ENCODE assay signal across 11 mouse cellular contexts in the genomic region with DNA sequence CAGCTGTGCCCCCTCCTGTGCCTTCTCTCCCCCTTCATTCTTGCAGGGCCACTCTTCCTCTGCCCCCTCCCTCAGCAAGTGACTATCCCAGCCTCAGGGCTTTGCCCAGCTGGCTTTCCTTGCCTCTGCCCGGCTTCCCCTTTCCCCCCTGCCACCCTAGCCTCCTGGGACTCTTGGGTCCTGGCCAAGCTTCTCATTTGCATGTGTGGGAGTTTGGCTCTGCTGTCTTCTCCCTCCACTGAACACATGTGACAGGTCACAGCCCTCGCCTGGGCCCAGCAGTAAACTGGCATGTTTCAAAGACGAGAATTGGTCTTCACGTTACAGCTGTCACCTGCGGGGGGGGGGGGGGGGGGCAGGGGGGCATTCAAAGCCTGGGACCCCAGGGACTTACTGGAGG. TPM values are rescaled to one million over a fixed set of nuclear protein-coding genes. Genes with fewer than 3 reads are reported as not detected.
A peak's percentile ranks its signal among the peaks of the same experiment; 100 is the strongest.
DNase-seq lines count a peak whose midpoint lies in the region; ATAC-seq and TF ChIP-seq lines count a peak whose summit lies in the region.
"Had no signal": no experiment of that assay in that cellular context is flagged by ENCODE, and none has a peak within 500 bp of the region (broad histone marks: within the 10 kb centered on the region; RNA-seq: fewer than 3 reads in every experiment).

No protein-coding gene starts in this region.

- no peak overlapping the region for H3K9ac ChIP-seq in midbrain, embryonic 14.5 days (replicated peaks; ENCODE audit: low read length)
- H3K9ac ChIP-seq in midbrain, embryonic 16.5 days (ENCODE audit: low read depth, low read length), result no peak overlapping the region
- H3K9ac ChIP-seq in heart, postnatal 0 days (replicated peaks; ENCODE audit: low read depth, low read length), result no peak overlapping the region
- H3K9ac ChIP-seq: embryonic facial prominence, embryonic 15.5 days; liver, embryonic 13.5 days had no signal

- TF ChIP-seq EP300 in heart, postnatal 0 days (IDR thresholded peaks at IDR 0.05; ENCODE audit: low read depth), result no peak

- peak; percentile 61 for DNase-seq in adrenal gland, postnatal 14 days
- DNase-seq in adrenal gland, postnatal 25 days, result no peak
- peak; percentile 62 for DNase-seq in midbrain, embryonic 14.5 days
- peak; percentile 61 for DNase-seq in heart, postnatal 0 days (ENCODE audit: low spot score)
- no peak for DNase-seq in urinary bladder, adult 2 months (ENCODE audit: low spot score)
- DNase-seq in left cerebral cortex, postnatal 36 days (ENCODE audit: low spot score in 2 of 2), result no peak
- DNase-seq: liver, embryonic 13.5 days had no signal

- 0 out of 2 replicates have a peak, but pooled peaks cover 3% of the 10 kb centered on the region for H3K4me1 ChIP-seq in midbrain, embryonic 14.5 days (ENCODE audit: control insufficient read depth, insufficient read depth, low read length)
- H3K4me1 ChIP-seq in midbrain, embryonic 16.5 days (ENCODE audit: control insufficient read depth, insufficient read depth, low read length), result peaks cover 4% of the 10 kb centered on the region
- H3K4me1 ChIP-seq in heart, postnatal 0 days (ENCODE audit: control insufficient read depth, insufficient read depth), result peaks cover 13% of the 10 kb centered on the region
- H3K4me1 ChIP-seq: liver, embryonic 13.5 days had no signal

- 15% methylated on average over 4 of the region's 5 CpGs for WGBS in midbrain, embryonic 14.5 days
- 21% methylated on average over 3 of the region's 5 CpGs for WGBS in midbrain, embryonic 16.5 days
- WGBS in heart, postnatal 0 days, result 13% methylated on average over 4 of the region's 5 CpGs

- no peak overlapping the region for H3K4me2 ChIP-seq in midbrain, embryonic 14.5 days (ENCODE audit: low read length)
- H3K4me2 ChIP-seq in midbrain, embryonic 16.5 days (ENCODE audit: low read length), result no peak overlapping the region
- no peak overlapping the region for H3K4me2 ChIP-seq in heart, postnatal 0 days (ENCODE audit: low read depth, low read length)
- H3K4me2 ChIP-seq: embryonic facial prominence, embryonic 15.5 days; liver, embryonic 13.5 days had no signal

- ATAC-seq in midbrain, embryonic 14.5 days (ENCODE audit: low FRiP score, low TSS enrichment), result no peak; the same call in 1 of the 2 replicates
- ATAC-seq in midbrain, embryonic 16.5 days, result no peak
- ATAC-seq in heart, postnatal 0 days (ENCODE audit: insufficient read depth, low read depth), result peak; percentile 62; the same call in 1 of the 2 replicates
- peak; percentile 48 for ATAC-seq in megakaryocyte progenitor cell, adult 5-6 weeks (replicated peaks; ENCODE audit: poor library complexity)
- ATAC-seq: inflammation-experienced regulatory T-cells, adult 6 months had no signal

- H3K9me3 ChIP-seq in midbrain, embryonic 14.5 days (ENCODE audit: control insufficient read depth, low read length), result no peaks in the 10 kb centered on the region
- H3K9me3 ChIP-seq in midbrain, embryonic 16.5 days (replicated peaks; ENCODE audit: control insufficient read depth, low read length, poor library complexity, severe bottlenecking), result no peaks in the 10 kb centered on the region
- H3K9me3 ChIP-seq in heart, postnatal 0 days (replicated peaks; ENCODE audit: control insufficient read depth, low read length), result no peaks in the 10 kb centered on the region
- H3K9me3 ChIP-seq: embryonic facial prominence, embryonic 15.5 days; liver, embryonic 13.5 days had no signal

- intact Hi-C loops in left cerebral cortex, postnatal 36 days (cut with DNase I), result no loop called here

- peak overlapping the region; percentile 13; the same call in 1 of the 2 replicates for H3K27ac ChIP-seq in midbrain, embryonic 14.5 days (replicated peaks; ENCODE audit: low read depth, low read length)
- H3K27ac ChIP-seq in midbrain, embryonic 16.5 days (ENCODE audit: low read length), result no peak overlapping the region
- H3K27ac ChIP-seq in heart, postnatal 0 days (ENCODE audit: low read depth), result no peak overlapping the region
- H3K27ac ChIP-seq: embryonic facial prominence, embryonic 15.5 days; liver, embryonic 13.5 days had no signal

- TF ChIP-seq CTCF in heart, postnatal 0 days (IDR thresholded peaks at IDR 0.05; ENCODE audit: low read depth), result no peak

- H3K27me3 ChIP-seq in midbrain, embryonic 14.5 days (ENCODE audit: control insufficient read depth, insufficient read depth, low read length), result no peaks in the 10 kb centered on the region
- H3K27me3 ChIP-seq in midbrain, embryonic 16.5 days (ENCODE audit: control insufficient read depth, insufficient read depth, low read depth, low read length), result no peaks in the 10 kb centered on the region
- no peaks in the 10 kb centered on the region for H3K27me3 ChIP-seq in heart, postnatal 0 days (ENCODE audit: control insufficient read depth, insufficient read depth, low read length)
- H3K27me3 ChIP-seq: embryonic facial prominence, embryonic 15.5 days; liver, embryonic 13.5 days had no signal

- no peaks in the 10 kb centered on the region for H3K36me3 ChIP-seq in midbrain, embryonic 14.5 days (ENCODE audit: control insufficient read depth, insufficient read depth, low read length)
- H3K36me3 ChIP-seq in midbrain, embryonic 16.5 days (ENCODE audit: control insufficient read depth, insufficient read depth, low read length), result no peaks in the 10 kb centered on the region
- no peaks in the 10 kb centered on the region for H3K36me3 ChIP-seq in heart, postnatal 0 days (replicated peaks; ENCODE audit: control insufficient read depth, insufficient read depth, low read length)
- H3K36me3 ChIP-seq: embryonic facial prominence, embryonic 15.5 days; liver, embryonic 13.5 days had no signal

- no peak overlapping the region for H3K4me3 ChIP-seq in midbrain, embryonic 14.5 days (replicated peaks; ENCODE audit: low read depth, low read length)
- H3K4me3 ChIP-seq in midbrain, embryonic 16.5 days (ENCODE audit: low read depth, low read length), result no peak overlapping the region
- no peak overlapping the region for H3K4me3 ChIP-seq in heart, postnatal 0 days (ENCODE audit: low read depth, low read length)
- H3K4me3 ChIP-seq: embryonic facial prominence, embryonic 15.5 days; liver, embryonic 13.5 days had no signal

RNA-seq across cellular contexts. Expression of gene Stpg4, which starts 40.5 kb away (rescaled TPM):
- total RNA-seq in adrenal gland, postnatal 14 days (2021), result not detected in 2 replicates
- total RNA-seq in adrenal gland, postnatal 25 days (2021), result not detected in 2 replicates
- polyA plus RNA-seq in midbrain, embryonic 14.5 days (2014; fragmentation: Nextera tagmentation; extraction: Ambion mirVana), result not detected in 2 replicates
- polyA plus RNA-seq in midbrain, embryonic 16.5 days (2015; fragmentation: Nextera tagmentation; extraction: Ambion mirVana), result 0.34 TPM in 1 of 2 replicates, not detected in the other
- total RNA-seq in heart, postnatal 0 days (2014; rRNA removed; ENCODE audit: low replicate concordance), result not detected in 2 replicates
- polyA plus RNA-seq in heart, postnatal 0 days (2015; fragmentation: Nextera tagmentation; extraction: Ambion mirVana), result not detected in 2 replicates
- total RNA-seq in megakaryocyte progenitor cell, adult 5-6 weeks (2015), result 1.0 TPM in 1 of 2 replicates, not detected in the other
- total RNA-seq in megakaryocyte progenitor cell, adult 5-6 weeks (2017), result not detected in 2 replicates
- not detected in 2 replicates for polyA plus RNA-seq in urinary bladder, adult 2 months (2012; rRNA removed)
- total RNA-seq in left cerebral cortex, postnatal 36 days (2021), result not detected
- polyA plus RNA-seq: embryonic facial prominence, embryonic 15.5 days; liver, embryonic 13.5 days had no signal

RNA-seq across cellular contexts. Expression of gene Calm2, which starts 59.7 kb away (rescaled TPM):
- total RNA-seq in adrenal gland, postnatal 14 days (2021), result 430 and 435 TPM in 2 replicates
- total RNA-seq in adrenal gland, postnatal 25 days (2021), result 525 and 582 TPM in 2 replicates
- polyA plus RNA-seq in midbrain, embryonic 14.5 days (2014; fragmentation: Nextera tagmentation; extraction: Ambion mirVana), result 1,972 and 2,214 TPM in 2 replicates
- 2,230 and 2,642 TPM in 2 replicates for polyA plus RNA-seq in midbrain, embryonic 16.5 days (2015; fragmentation: Nextera tagmentation; extraction: Ambion mirVana)
- total RNA-seq in heart, postnatal 0 days (2014; rRNA removed; ENCODE audit: low replicate concordance), result 129 and 183 TPM in 2 replicates
- polyA plus RNA-seq in heart, postnatal 0 days (2015; fragmentation: Nextera tagmentation; extraction: Ambion mirVana), result 389 and 428 TPM in 2 replicates
- total RNA-seq in megakaryocyte progenitor cell, adult 5-6 weeks (2015), result 664 and 692 TPM in 2 replicates
- total RNA-seq in megakaryocyte progenitor cell, adult 5-6 weeks (2017), result 1,536 and 1,800 TPM in 2 replicates
- 1,162 and 1,245 TPM in 2 replicates for polyA plus RNA-seq in urinary bladder, adult 2 months (2012; rRNA removed)
- total RNA-seq in left cerebral cortex, postnatal 36 days (2021), result 1,000 to 10,000 TPM; 2,128 to 2,274 TPM

Comparison
In these comparisons a context has a peak if more than half of its experiments do, and no peak if none do; other contexts are left out.
1. DNase-seq: peak in adrenal gland, postnatal 14 days (single experiment), midbrain, embryonic 14.5 days (single experiment) and heart, postnatal 0 days (single experiment); none in adrenal gland, postnatal 25 days (single experiment), urinary bladder, adult 2 months (single experiment) and left cerebral cortex, postnatal 36 days (0 of 2).
2. ATAC-seq: peak in heart, postnatal 0 days (single experiment) and megakaryocyte progenitor cell, adult 5-6 weeks (single experiment); none in midbrain, embryonic 14.5 days (single experiment) and midbrain, embryonic 16.5 days (single experiment).